In genomic region chr4:62439793-62440192, GRCm38 (mm10) we compare ENCODE assay signal across 13 mouse cellular contexts. TPM values are rescaled to one million over a fixed set of nuclear protein-coding genes. Genes with fewer than 3 reads are reported as not detected.
DNase-seq lines count a peak whose midpoint lies in the region; ATAC-seq and TF ChIP-seq lines count a peak whose summit lies in the region.
"Had no signal": no experiment of that assay in that cellular context is flagged by ENCODE, and none has a peak within 500 bp of the region (broad histone marks: within the 10 kb centered on the region; RNA-seq: fewer than 3 reads in every experiment).

No protein-coding gene starts in this region.

- peaks cover 30% of the 10 kb centered on the region for H3K4me1 ChIP-seq in kidney, adult 2 months (ENCODE audit: control insufficient read depth, insufficient read depth, low read length)
- H3K4me1 ChIP-seq: embryonic facial prominence, embryonic 10.5 days; embryonic facial prominence, embryonic 12.5 days; forebrain, embryonic 13.5 days; forebrain, embryonic 15.5 days had no signal

- no peak for DNase-seq in kidney, adult 2 months
- DNase-seq in kidney, adult 11 months: no peak
- no peak for DNase-seq in lung, postnatal 10 days
- no peak for DNase-seq in testis, postnatal 10 days (ENCODE audit: low spot score)
- DNase-seq: adrenal gland, adult 2 months; adrenal gland, postnatal 10 days; adrenal gland, postnatal 25 days had no signal

- no peaks in the 10 kb centered on the region for H3K36me3 ChIP-seq in kidney, adult 2 months (ENCODE audit: control insufficient read depth, insufficient read depth, low read length)
- H3K36me3 ChIP-seq: embryonic facial prominence, embryonic 10.5 days; embryonic facial prominence, embryonic 12.5 days; forebrain, embryonic 15.5 days had no signal

- no peaks in the 10 kb centered on the region for H3K27me3 ChIP-seq in kidney, adult 2 months (replicated peaks; ENCODE audit: control insufficient read depth, insufficient read depth, low read length)
- H3K27me3 ChIP-seq: embryonic facial prominence, embryonic 12.5 days; forebrain, embryonic 13.5 days; forebrain, embryonic 15.5 days had no signal

- no peak for TF ChIP-seq CTCF in kidney, adult 2 months (conservative IDR thresholded peaks at IDR 0.05; ENCODE audit: insufficient read depth, insufficient read length, low read depth, low read length)

- TF ChIP-seq POLR2A in kidney, adult 2 months (IDR thresholded peaks at IDR 0.05; ENCODE audit: low read depth, low read length): no peak

- H3K27ac ChIP-seq in kidney, adult 2 months (ENCODE audit: insufficient read depth, low read depth, low read length): peak overlapping the region; percentile 91
- H3K27ac ChIP-seq: embryonic facial prominence, embryonic 10.5 days; embryonic facial prominence, embryonic 12.5 days; forebrain, embryonic 13.5 days; forebrain, embryonic 15.5 days had no signal

- 63% methylated on average over 4 of the region's 4 CpGs for WGBS in kidney, adult 2 months

- ATAC-seq in granulocyte monocyte progenitor cell, adult 5-6 weeks (replicated peaks; ENCODE audit: poor library complexity, severe bottlenecking): peak; percentile 82
- ATAC-seq: forebrain, embryonic 13.5 days; forebrain, embryonic 15.5 days had no signal

- H3K4me3 ChIP-seq in kidney, adult 2 months (ENCODE audit: insufficient read depth, low read depth, low read length): no peak overlapping the region
- H3K4me3 ChIP-seq: embryonic facial prominence, embryonic 10.5 days; embryonic facial prominence, embryonic 12.5 days; forebrain, embryonic 13.5 days; forebrain, embryonic 15.5 days had no signal

RNA-seq across cellular contexts. Expression of gene Rnf183, which starts 4.7 kb away (rescaled TPM):
- polyA plus RNA-seq in kidney, adult 2 months (2012; rRNA removed): 180 and 248 TPM in 2 replicates
- not detected in 2 replicates for total RNA-seq in granulocyte monocyte progenitor cell, adult 5-6 weeks (2014; fragmentation: Nextera tagmentation)
- total RNA-seq in granulocyte monocyte progenitor cell, adult 5-6 weeks (2017): not detected in 2 replicates
- total RNA-seq: adrenal gland, postnatal 10 days; adrenal gland, postnatal 25 days had no signal
- polyA plus RNA-seq: embryonic facial prominence, embryonic 10.5 days; embryonic facial prominence, embryonic 12.5 days; forebrain, embryonic 11.5 days; forebrain, embryonic 13.5 days had no signal

RNA-seq across cellular contexts. Expression of gene Wdr31, which starts 30.9 kb away (rescaled TPM):
- 10.5 and 12.3 TPM in 2 replicates for polyA plus RNA-seq in kidney, adult 2 months (2012; rRNA removed)
- 1.2 and 2.4 TPM in 2 replicates for total RNA-seq in granulocyte monocyte progenitor cell, adult 5-6 weeks (2014; fragmentation: Nextera tagmentation)
- total RNA-seq in granulocyte monocyte progenitor cell, adult 5-6 weeks (2017): 1.5 and 2.0 TPM in 2 replicates

RNA-seq across cellular contexts. Expression of gene Prpf4, which starts 31.2 kb away (rescaled TPM):
- polyA plus RNA-seq in kidney, adult 2 months (2012; rRNA removed): 10.4 and 10.9 TPM in 2 replicates
- total RNA-seq in granulocyte monocyte progenitor cell, adult 5-6 weeks (2014; fragmentation: Nextera tagmentation): 20.1 and 24.1 TPM in 2 replicates
- total RNA-seq in granulocyte monocyte progenitor cell, adult 5-6 weeks (2017): 17.4 and 17.6 TPM in 2 replicates

RNA-seq across cellular contexts. Expression of gene Cdc26, which starts 31.4 kb away (rescaled TPM):
- 25.3 and 31.7 TPM in 2 replicates for polyA plus RNA-seq in kidney, adult 2 months (2012; rRNA removed)
- total RNA-seq in granulocyte monocyte progenitor cell, adult 5-6 weeks (2014; fragmentation: Nextera tagmentation): 150 and 151 TPM in 2 replicates
- total RNA-seq in granulocyte monocyte progenitor cell, adult 5-6 weeks (2017): 103 and 127 TPM in 2 replicates

RNA-seq across cellular contexts. Expression of gene Bspry, which starts 40.1 kb away (rescaled TPM):
- 51.1 and 52.4 TPM in 2 replicates for polyA plus RNA-seq in kidney, adult 2 months (2012; rRNA removed)
- not detected in 2 replicates for total RNA-seq in granulocyte monocyte progenitor cell, adult 5-6 weeks (2014; fragmentation: Nextera tagmentation)
- 0.43 TPM in 1 of 2 replicates, not detected in the other for total RNA-seq in granulocyte monocyte progenitor cell, adult 5-6 weeks (2017)
